Mouse (Mus musculus) CH12.LX (cell line): ENCODE measurements around the gene Ednrb. TPM values are rescaled to one million over a fixed set of nuclear protein-coding genes. Genes with fewer than 3 reads are reported as not detected.

Experiments
- polyA plus RNA-seq: library from polyadenylated mRNA; unstranded; fragments of >175 nt; gene quantifications from 2 replicates; pipeline ENCODE4 v1.2.1, GENCODE M21; 2012; ENCODE audit warnings: low read depth; ENCODE audit not compliant: insufficient read length
- total RNA-seq, 2 experiments: library from RNA; depleted of rRNA; stranded (reverse); fragments of 300-350 nt in 1 of 2; fragments of >200 nt in 1 of 2; gene quantifications; 2 replicates each; pipeline ENCODE4 v1.2.3; 2012 to 2014

Gene Ednrb
- total and polyA plus RNA-seq, 3 experiments: not detected

Other genes starting within 250 kb of the Ednrb start
- gene Slain1, start 194.2 kb downstream of the Ednrb start, total RNA-seq (2012; rRNA removed): 13.1 and 15.0 TPM in 2 replicates
- 14.8 and 15.9 TPM in 2 replicates for gene Slain1, start 194.2 kb downstream of the Ednrb start, total RNA-seq (2014; rRNA removed)
- 8.2 and 13.6 TPM in 2 replicates for gene Slain1, start 194.2 kb downstream of the Ednrb start, polyA plus RNA-seq